Mouse (Mus musculus): ENCODE measurements at regions not wholly inside any gene's neighbourhood (a gene's known extent, or its start where the extent isn't known, plus 50 kb on each side); places are given as distances from the start of the nearest gene placed in this dataset.

DNA sequence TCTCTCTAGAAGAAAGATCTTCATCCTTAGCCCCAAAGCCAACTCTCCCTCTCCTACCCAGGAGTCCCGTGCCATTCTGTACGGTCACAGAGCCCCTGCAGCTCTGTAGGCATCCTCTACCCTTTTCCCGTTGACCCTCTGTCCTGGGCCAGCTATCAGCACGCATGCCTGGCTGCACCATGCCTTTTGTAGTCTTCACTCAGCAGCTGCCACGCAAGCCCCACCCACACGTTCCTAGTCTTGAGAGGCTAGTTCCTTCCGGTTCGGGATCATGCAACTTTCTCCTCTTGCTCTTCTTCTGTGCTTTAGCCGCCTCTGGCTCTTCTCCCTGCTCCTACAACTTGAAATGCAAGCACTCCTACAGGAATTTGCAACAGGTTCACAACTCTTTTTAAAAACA lies 152.1 kb upstream of the Pgrmc2 start:
- TF ChIP-seq CTCF (IDR thresholded peaks at IDR 0.05; ENCODE audit: low read depth, low read length) (no peak), POLR2A (IDR thresholded peaks at IDR 0.05; ENCODE audit: insufficient read depth, low read length) (no peak)
